Mouse (Mus musculus) frontal cortex, postnatal 10 days (tissue): ENCODE results near the gene Rsrp1.
"Not testable (repeated sequence)": the region's sequence is repeated elsewhere in the genome, so short reads cannot be mapped to it uniquely, and the experiment has no call there.

ENCODE experiments used
- DNase-seq, 2 experiments: peaks; one replicate each; pipeline ENCODE4 v3.0.0; 2022; ENCODE audit warnings: low spot score in 2 of 2, mixed read lengths in 1 of 2

Gene Rsrp1

DNA sequence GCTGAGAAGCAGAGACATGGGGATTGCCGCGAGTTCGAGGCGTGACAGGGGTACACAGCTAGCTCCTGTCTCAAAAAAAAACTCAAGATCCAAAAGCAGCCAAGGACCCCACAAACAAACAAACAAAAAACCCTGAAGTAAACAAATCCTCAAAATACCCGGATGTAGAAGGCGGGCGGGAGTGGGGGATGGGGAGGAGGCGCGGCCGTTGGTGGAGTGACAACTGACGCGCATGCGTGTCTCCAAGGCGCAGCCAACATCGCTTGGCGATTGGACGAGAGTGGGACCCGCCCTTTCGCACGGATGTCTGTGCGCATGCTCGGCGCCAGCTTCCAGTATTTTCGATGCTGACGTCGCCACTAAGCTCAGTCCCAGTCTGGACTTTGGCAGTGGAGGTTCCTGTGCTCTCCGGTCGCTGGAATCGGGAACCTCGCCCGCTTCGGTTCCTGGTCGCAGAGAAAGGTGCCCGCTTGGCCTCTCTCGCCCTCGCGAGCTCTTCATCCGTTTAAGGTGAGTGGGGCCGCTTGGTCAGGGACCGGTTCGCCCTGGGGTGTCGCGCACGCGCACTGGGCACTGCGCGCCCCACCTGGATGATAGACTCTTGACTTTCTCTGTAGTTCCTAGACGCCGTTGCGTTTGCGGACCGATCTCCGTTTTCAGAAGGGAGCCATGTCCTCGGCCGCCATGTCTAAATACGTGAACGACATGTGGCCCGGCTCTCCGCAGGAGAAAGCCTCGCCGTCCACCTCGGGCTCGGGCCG lies at the start of gene Rsrp1:
Gene Rsrp1, plus strand, starts transcription at position 335 of the 761 bp plus-strand sequence.
- DNase-seq = peak; percentile 97 to 98

DNA sequence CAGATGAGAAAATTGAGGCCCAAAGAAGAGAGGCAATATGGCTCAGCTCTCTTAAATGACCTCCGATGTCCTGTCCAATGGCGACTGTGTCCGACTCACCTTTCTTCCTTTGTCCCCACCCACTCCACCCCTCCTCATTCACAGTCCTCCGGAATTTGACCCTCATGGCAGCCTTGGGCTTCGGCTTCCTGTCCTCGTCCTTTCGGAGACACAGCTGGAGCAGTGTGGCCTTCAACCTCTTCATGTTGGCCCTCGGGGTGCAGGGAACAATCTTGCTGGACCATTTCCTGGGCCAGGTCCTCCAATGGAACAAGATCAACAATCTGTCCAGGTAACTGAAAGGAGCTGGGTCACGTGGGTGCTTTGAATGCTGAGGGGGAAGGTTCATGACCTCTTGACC lies 47.2 kb upstream of the Rsrp1 start:
- no peak for DNase-seq

DNA sequence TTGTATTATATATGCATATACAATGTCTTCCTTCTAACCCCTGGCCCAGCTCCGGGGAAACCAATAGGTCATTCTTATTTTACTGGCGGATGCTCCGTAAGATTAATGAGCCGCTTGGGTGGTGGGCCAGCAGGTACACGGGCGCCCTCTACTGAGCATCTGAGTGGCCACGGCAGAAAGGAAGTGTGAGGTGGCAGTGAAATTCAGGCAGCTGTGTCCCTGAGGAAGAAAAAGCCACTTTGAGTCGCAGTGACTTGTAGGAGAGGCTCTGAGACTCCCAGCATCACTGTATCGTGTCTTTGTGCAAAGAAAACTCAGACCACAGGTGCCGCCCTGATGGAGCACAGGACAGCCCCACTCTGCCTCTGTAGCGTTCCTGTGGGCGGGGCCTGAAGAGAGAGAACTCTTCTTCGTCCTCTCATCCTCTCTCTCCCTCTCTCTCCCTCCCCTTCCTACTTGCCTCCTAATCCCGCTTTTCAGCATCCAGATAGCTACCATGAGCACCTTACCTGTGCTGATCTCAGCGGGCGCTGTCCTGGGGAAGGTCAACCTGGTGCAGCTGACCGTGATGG lies 43.9 kb upstream of the Rsrp1 start:
- peak in 1 of 2 experiments; percentile 66 for DNase-seq

DNA sequence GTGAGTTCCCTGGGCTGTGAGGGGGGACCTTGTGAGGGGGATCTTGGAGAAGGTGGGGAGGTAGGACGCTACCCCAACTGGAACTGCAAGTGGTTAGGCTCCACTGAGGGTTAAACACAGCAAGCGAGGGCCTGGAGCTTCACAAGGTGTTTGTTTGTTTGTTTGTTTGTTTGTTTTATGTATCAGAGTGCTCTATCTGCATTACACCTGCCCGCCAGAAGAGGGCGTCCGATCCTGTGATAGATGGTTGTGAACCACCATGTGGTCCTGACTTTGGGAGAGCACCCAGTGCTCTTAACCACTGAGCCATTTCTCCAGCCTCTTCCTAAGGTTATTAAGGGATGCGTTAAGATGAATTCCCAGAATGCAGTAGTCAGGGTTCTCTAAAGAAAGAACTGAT lies 43.4 kb upstream of the Rsrp1 start:
- no peak for DNase-seq

DNA sequence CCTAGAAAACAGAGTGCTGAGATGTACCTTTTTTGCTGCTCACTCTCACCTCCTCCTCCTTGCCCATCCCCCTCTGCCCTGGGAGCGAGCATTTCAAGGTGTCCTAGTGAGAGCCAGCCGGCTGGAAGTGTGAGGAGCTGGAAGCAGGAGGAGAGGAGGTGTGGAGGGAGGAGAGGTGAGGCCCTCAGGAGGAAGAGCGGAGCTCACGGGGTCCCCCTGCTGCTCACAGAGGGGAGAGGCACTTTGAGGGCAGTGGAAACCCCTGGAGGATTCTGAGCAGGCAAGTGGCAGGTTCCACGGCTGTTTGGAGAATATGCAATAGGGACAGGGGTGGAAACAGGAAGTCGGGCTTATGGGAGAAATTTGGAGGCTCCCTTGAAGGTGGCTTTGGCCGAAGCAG lies 40.1 kb upstream of the Rsrp1 start:
- peak in 1 of 2 experiments; percentile 17 for DNase-seq

DNA sequence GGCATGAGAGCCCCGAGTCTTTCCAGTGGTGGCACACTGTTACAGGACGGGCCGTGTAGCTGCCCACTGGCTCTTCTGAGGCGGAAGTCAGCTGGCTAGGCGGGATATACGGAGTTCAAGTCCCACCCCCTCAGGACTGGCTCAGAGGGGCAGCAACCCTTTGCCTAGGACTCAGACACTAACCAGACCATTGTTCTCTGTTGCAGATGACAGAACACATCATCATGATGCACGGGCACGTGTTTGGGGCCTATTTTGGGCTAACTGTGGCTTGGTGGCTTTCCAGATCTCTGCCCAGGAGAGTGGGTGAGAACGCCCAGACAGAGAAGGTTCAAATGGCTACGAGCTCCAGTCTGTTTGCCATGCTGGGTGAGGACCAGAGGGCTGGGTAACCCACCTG lies 39.6 kb upstream of the Rsrp1 start:
- DNase-seq = no peak

DNA sequence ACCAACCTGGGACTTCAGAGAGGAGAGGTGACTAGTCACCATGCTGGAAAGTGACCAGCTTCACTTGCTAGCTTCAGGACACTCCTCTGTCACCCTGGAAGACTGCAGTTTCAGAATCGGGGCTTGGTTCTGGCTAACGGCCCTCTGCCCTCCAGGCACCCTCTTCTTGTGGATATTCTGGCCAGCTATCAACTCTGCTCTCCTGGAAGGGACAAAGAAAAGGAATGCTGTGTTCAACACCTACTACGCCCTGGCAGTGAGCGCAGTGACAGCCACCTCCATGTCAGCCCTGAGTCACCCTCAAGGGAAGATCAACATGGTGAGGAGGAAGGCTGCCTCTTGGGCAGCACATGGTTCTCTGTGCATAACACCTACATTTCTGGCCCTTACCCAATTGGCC lies 39.0 kb upstream of the Rsrp1 start:
- no peak for DNase-seq

DNA sequence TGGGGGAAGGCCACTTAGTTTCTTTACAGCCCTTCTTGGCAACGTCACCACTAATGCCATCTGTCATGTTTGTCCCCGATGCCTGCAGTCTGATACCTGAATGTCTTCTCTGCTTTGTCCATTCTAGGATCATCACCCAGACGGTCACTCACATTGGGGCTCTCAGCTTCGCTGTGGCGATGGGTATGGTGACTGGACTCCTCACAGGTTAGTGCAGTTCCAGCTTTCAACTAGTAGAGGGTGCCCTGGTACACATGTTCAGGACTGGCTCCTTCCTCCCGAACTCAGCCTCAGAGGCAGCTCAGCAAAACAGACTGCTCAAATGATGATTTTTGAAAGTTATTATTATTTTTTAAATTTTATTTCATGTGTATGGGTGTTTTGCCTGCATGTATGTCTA lies 31.3 kb upstream of the Rsrp1 start:
- peak in 1 of 2 experiments; percentile 49 for DNase-seq

DNA sequence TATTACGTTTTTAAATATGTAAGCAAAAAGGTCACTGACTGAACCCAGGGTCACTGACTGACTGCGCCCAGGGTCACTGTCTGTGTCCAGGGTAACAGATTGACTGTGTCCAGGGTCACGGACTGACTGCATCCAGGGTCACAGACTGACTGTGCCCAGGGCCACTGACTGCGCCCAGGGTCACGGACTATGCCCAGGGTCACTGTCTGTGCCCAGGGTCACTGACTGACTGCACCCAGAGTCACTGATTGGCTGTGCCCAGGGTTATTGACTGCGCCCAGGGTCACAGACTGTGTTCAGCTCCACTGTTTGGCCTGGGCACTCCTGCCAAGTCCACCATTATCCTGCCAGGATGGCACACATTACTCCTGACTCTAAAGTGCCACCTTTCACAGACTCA lies 26.1 kb upstream of the Rsrp1 start:
- DNase-seq = no peak

DNA sequence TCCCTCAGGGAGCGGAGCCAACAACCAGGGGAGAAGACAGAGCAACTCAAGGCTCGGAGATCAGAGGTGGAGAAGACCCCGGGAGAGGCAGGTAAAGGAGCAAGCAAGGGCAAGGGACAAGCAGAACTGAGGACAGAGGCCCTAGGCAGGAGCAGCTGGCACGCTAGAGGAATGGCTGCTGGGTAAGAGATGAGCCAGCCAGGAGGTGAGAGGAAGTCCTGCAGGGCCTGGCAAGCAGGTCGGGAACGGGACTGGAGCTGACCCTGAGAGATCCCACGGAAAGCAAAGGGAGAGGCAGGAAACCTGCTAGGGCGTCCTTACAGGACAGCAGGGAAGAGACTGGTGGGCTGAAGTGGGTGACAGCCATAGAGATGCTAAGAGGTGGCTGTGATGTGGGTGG lies 22.3 kb upstream of the Rsrp1 start:
- DNase-seq = no peak

DNA sequence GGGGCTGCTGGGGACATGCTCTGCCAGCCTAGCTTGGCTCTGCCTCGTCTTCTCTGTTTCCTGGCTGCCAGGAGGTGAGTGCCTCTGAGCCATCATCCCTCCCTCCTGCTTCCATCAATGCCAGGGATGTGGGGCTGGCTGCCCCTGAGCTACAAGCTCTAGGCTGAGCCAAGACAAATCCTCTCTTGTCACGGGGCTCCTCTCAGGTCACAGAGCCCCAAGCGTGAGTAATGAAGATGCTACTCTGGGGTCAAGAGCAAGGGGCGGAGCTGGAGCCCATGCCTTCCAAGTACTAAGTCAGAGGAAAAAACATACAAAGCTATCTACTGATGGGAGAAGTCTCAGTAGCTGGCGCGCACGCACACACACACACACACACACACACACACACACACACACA lies 20.3 kb upstream of the Rsrp1 start:
- DNase-seq = no peak

DNA sequence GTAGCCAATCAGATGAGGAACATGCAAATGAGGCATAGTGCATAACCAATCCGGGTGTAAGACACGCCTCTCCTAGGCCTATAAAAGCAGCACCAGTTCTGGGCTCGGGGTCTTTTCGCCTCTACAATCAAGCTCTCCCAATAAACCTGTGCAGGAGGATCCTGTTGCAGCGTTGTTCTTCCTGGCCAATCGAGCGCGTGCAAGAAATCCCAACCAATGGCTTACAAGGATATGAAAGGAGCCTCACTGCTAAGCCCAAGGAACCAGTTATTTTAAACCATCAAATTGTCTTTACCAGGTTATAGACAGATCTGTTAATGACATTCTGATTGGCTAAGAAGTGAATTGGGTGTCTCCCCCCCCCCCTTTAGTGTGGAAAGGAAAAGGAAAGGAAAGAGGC lies 12.0 kb upstream of the Rsrp1 start:
- not testable (repeated sequence) for DNase-seq

DNA sequence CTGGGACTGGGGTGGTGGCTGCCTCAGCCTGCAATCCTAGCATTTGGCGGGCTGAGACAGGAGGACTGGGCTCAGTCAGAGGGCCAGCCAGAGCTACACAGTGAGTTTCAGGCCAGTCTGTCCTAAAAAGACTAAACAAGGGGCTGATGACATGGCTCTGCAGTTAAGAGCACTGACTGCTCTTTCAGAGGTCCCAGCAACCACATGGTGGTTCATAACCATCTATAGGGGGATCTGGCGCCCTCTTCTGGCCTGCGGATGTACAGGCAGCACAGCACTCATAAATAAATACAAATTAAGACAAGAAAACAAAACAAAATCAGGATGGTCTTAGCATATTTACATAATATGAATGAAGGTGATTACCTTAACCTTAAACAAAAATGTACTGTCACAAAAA lies 10.0 kb upstream of the Rsrp1 start:
- DNase-seq = peak in 1 of 2 experiments; percentile 50

DNA sequence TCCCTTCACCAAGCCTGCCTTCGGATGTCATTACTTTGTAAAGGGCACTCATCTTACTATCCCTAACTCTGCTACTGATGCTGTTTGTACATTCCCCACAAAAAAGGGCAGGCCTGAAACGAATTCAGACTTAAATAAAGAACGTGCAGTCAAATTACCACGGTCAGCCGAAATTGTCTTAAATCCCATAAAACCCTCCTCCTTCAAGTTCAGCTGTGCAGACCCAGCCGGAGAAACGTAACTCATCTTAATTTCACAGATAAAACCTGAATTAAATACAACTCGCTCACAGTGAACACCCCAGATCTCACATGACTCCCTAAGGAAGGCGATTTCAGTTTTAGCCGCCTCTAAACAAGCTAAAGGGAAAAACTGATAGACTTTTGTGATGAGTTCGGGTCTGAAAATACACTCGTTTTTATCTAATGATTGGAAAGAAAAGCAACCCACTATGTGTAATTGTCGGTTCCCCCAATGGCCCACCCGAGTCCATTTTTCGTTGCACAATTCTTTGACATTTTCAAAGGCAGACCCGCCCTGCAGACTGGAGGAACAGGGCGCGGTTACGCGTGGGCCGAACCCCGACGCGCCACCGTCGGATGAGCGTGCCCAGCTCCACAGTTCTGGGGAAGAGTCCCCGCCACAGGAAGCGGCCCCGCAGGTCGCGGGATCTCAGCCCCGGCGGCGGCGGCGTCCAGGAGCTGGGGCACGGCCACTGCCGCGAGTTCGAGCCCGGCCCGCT lies 9.1 kb upstream of the Rsrp1 start:
- peak in 1 of 2 experiments; percentile 37 for DNase-seq

DNA sequence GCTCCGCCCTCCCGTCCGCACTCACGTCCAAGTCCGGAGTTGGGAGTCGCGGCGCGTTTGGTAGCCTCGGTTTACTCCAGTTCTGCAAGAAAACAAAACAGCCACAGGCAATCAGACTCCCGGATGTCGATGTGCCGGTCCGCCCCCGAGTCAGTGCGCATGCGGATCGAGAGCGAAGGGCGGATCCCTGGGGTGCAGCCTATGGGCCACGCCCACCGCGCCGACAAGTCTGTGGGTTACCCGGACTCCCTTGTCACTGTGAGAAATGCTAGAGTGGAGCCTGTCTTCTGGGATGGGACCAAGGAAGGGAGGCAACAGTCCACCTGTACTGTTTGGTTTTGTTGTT lies 8.6 kb upstream of the Rsrp1 start, which contains the start of gene Tmem50a:
Gene Tmem50a, minus strand, starts transcription at position 161 of the 346 bp plus-strand sequence.
- peak; percentile 87 to 88 for DNase-seq

DNA sequence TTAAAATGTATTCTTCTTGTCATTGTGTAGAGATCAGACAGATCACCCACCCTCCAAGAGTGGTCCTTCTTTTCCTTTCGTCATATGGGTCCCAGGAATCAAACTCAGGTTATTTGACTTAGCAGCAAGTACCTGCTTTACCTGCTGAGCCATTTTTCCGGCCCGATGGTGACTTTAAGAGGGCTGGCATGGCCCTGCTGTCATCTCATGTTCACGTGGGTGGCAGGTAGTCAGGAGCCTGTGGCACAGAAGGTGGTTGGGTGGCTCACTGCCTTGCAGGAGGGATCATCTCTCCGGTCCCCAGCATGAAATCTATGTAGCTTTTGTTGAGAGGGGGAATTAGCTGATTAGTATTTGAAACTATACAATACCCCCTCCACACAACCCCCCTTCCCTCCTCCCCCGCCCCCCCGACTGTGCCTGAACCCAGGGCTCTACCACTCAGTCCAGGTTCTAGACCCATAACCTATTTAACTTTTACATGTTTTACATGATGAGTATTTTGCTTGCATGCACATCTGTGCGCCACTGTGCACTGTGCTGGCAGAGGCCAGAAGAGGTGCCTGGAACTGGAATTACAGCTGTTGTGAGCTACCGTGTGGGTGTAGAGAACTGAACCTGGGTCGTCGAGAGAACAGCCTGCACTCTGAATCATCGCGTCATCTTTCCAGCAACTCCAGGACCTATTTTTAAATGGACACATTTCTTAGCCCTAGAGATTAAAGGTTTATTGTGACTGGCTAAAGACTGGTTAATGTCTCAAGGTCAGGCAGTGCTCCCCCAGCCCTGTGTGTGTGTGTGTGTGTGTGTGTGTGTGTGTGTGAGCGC lies 8.0 kb upstream of the Rsrp1 start:
- no peak for DNase-seq

DNA sequence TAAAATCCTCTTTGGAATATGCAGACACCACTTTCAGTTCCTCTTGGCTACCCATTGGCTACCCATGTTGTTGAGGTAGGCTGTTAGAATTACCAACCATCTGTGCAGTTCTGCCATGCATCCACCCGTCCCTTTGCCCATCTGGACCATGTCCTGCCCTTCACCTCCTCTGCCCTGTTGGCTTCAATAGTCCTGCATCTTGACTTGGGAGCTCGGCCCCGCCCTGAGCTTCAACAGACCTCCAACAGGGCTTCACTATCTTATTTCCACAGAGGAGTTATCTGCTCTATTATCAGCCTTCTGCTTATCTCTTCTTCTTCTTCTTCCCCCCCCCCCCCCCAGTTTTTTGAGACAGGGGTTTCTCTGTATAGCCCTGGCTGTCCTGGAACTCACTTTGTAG lies 6.2 kb upstream of the Rsrp1 start:
- DNase-seq = no peak

DNA sequence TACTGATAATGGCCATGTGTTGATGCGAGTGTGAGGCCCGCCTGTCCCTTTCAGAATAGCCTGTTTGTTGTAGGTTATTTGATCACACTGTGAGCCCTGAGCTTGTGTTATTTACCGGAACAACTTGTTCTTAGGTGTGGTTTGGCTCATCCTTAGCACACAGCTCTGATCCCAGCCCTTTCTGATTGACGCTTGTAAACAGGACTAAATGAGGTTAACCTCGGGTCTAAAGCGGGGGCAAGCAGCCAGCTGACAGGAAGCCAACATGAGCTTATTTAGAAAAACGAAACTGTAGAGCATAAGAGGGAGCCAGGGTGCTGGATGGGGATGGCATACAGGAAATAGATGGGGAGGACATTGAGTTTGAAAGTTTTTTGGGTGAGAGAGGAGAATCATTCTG lies 5.0 kb upstream of the Rsrp1 start:
- DNase-seq = no peak

DNA sequence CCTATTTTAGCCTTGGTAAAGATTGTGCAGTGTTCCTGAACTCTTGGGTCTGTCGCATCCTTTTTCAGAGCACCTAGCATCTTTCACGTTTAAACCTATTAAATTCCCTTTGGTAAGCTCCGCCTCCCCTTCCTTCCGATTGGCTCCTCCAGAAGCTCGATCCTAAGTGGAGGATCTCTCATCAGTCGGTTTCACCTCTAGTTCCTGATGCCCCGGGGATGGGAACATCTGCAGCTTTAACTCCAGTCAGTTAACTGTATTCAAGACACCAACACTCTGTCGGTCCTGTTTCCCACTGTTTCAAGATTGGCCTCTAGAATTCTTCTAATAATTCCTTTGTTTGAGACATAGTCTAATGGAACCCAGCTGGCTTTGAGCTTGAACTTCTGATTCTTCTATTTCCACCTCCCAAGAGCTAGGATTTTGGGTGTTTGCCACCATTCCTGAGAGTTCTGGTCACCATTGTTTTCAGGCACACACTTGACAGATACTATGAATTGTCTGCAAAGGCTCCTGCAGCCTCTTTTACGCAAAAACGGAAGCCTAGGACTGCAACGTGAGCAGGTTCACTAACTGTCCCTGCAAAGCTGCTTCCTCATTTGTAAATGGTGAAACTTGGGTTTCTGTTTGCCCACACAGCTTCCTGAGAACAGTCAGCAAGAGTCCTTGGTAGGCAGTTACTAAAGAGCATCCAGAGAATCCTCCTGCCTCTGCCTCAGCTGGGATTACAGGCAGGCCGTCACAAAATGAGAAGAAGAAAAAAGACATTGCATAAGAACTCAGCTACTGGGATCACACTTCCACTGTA lies 3.5 kb upstream of the Rsrp1 start:
- no peak for DNase-seq

DNA sequence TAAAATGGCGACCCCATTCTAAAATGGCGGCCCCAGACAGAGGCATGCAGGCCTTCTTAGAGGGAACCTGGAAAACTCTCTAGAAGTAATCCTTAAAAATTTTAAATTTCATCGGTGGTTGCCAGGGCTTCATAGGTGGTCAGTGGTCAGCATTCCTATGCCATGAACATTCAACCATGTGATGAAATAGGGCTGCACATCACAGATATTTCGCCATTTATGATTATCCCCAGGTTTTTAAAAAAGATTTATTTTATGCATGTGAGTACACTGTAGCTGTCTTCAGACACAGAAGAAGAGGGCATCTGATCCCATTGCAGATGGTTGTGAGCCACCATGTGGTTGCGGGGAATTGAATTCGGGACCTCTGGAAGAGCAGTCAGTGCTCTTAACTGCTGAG lies 2.8 kb upstream of the Rsrp1 start:
- DNase-seq = no peak

DNA sequence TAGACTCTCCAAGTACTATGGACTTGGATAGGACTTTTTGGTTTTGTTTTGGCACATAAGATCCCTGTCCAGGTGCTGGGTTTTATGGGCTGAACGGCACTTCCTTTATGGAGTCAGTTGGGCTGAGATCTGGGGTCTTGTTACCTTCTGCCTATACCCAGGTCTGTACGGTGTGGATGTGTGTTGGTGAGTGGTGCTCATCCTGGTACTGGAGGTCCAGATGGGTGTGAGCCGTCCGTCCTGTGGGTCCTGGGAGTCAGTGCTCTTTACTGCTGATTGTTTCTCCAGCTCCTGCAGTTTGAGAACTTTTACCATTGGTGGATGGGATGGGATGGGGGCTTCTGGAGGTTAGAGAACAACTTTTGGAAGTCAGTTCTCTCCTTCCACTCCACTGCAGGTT lies 1.7 kb upstream of the Rsrp1 start:
- no peak for DNase-seq
